Mouse (Mus musculus) forebrain, embryonic 15.5 days (tissue): ENCODE results near the gene Fah. TPM values are rescaled to one million over a fixed set of nuclear protein-coding genes. Genes with fewer than 3 reads are reported as not detected.

ENCODE experiments used
- ATAC-seq: fragments of 200-750 bp; cut with Nextera tagmentation; replicated peaks from 2 replicates; pipeline ENCODE4 v1.8.0; 2017; ENCODE audit warnings: mild to moderate bottlenecking, moderate TSS enrichment, moderate library complexity
- H3K27ac ChIP-seq: fragments of 300-500 bp; sonication (generic); replicated peaks from 2 replicates; pipeline ENCODE4 v1.5.1; 2015; ENCODE audit warnings: mild to moderate bottlenecking, inconsistent platforms
- H3K27me3 ChIP-seq: fragments of 300-500 bp; sonication (generic); 2 replicates; pipeline ENCODE4 v1.6.1; 2015; ENCODE audit warnings: inconsistent platforms
- H3K36me3 ChIP-seq: fragments of 300-500 bp; sonication (generic); 2 replicates; pipeline ENCODE4 v1.6.1; 2015; ENCODE audit warnings: mild to moderate bottlenecking, inconsistent platforms
- H3K4me1 ChIP-seq: fragments of 300-500 bp; sonication (generic); 2 replicates; pipeline ENCODE4 v1.6.1; 2015; ENCODE audit warnings: inconsistent platforms
- H3K4me2 ChIP-seq: fragments of 300-500 bp; sonication (generic); replicated peaks from 2 replicates; pipeline ENCODE4 v1.6.1; 2015; ENCODE audit warnings: mild to moderate bottlenecking, inconsistent platforms
- H3K4me3 ChIP-seq: fragments of 300-500 bp; sonication (generic); 2 replicates; pipeline ENCODE4 v1.5.1; 2015; ENCODE audit warnings: mild to moderate bottlenecking, inconsistent platforms
- H3K9ac ChIP-seq: fragments of 300-500 bp; sonication (generic); replicated peaks from 2 replicates; pipeline ENCODE4 v1.6.1; 2015; ENCODE audit warnings: mild to moderate bottlenecking, inconsistent platforms
- H3K9me3 ChIP-seq: fragments of 300-500 bp; sonication (generic); 2 replicates; pipeline ENCODE4 v1.6.1; 2016; ENCODE audit warnings: inconsistent platforms
- WGBS: fragments of 180-500 bp; shearing (Covaris S2); methylation state at CpG from one replicate; pipeline ENCODE4 v1.1.7; 2015; ENCODE audit warnings: mixed read lengths; 5-methylcytosine and 5-hydroxymethylcytosine counted together
- polyA plus RNA-seq: library from polyadenylated mRNA; unstranded; fragments of >200 nt; fragmentation: Nextera tagmentation; extraction: Ambion mirVana; gene quantifications from 2 replicates; pipeline ENCODE4 v1.2.1, GENCODE M21; 2015

The Fah gene
- polyA plus RNA-seq, 1 experiment from 2014 or later = 6.8 TPM

DNA sequence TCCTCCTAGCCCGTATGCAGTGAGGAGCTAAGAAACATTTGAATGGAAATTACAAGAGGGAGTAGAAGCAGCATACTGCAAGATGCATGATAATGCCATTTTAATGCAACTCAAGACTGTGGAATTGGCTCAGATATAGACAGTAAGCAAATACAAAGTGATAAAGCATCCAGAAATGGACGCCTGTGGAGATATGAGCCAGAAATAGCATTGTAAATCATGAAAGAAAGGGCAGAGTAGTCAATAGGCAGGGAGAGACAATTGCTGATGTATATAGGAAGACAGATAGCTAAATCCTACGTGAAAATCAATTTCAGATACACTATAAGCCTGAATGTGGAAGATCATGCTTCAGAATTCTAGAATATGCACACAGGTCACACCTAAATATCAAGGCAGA lies 51.2 kb downstream of the Fah start:
- WGBS = 68% methylated on average over 3 of the region's 3 CpGs
- no peaks in the 10 kb centered on the region for H3K9me3 ChIP-seq
- H3K4me3 ChIP-seq = no peak overlapping the region
- no peaks in the 10 kb centered on the region for H3K36me3 ChIP-seq
- no peak overlapping the region for H3K27ac ChIP-seq
- H3K4me2 ChIP-seq = no peak overlapping the region
- no peak for ATAC-seq
- no peaks in the 10 kb centered on the region for H3K4me1 ChIP-seq
- no peak overlapping the region for H3K9ac ChIP-seq
- H3K27me3 ChIP-seq = no peaks in the 10 kb centered on the region

DNA sequence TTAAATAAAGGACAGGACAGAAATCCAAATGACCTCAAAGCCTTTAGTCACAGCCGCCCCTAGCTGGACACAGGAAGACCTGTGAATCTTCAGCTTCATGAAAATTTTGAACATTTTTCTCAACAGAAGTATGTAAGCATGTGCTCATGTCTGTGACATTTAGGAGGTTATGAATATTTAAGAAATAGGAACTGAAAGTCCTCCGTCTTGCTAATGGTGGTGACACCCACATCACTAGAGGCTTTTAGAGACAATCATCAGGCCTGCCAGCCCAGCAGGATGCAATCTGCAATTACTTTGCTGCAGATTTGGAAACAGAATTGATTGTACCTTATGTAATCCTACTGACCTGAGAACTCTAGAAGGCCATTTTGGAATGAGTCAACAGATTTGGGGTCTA lies 55.0 kb downstream of the Fah start:
- no peaks in the 10 kb centered on the region for H3K27me3 ChIP-seq
- H3K4me1 ChIP-seq = no peaks in the 10 kb centered on the region
- H3K4me3 ChIP-seq = no peak overlapping the region
- H3K9me3 ChIP-seq = no peaks in the 10 kb centered on the region
- H3K27ac ChIP-seq = no peak overlapping the region
- H3K9ac ChIP-seq = no peak overlapping the region
- ATAC-seq = no peak
- H3K4me2 ChIP-seq = no peak overlapping the region
- H3K36me3 ChIP-seq = no peaks in the 10 kb centered on the region
- 90% methylated on average over 2 of the region's 2 CpGs for WGBS

DNA sequence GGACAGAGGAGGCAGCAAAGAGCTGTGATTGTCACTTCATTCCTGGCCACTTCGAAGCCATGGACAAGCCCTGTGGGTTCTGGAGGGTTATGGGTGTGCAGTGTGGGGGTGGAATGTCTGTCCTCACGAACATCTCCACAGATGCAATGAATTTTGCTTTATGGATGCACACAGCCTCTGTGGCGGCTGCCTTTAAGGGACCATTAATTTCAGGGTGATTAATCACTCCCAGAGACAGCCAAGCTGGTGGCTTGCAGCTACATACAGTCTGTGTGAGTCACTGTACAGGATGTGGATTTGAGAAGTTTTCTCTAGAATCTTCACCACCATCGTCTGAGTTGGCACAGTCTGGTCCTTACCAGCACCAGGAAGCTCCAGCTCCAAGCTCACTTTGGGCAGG lies 59.9 kb downstream of the Fah start:
- Histone ChIP-seq H3K9ac (no peak overlapping the region), H3K4me2 (no peak overlapping the region), H3K36me3 (no peaks in the 10 kb centered on the region), H3K27ac (no peak overlapping the region), H3K4me3 (no peak overlapping the region), H3K27me3 (no peaks in the 10 kb centered on the region), H3K9me3 (no peaks in the 10 kb centered on the region), H3K4me1 (no peaks in the 10 kb centered on the region)
- no peak for ATAC-seq
- WGBS = 85% methylated on average over 4 of the region's 4 CpGs

DNA sequence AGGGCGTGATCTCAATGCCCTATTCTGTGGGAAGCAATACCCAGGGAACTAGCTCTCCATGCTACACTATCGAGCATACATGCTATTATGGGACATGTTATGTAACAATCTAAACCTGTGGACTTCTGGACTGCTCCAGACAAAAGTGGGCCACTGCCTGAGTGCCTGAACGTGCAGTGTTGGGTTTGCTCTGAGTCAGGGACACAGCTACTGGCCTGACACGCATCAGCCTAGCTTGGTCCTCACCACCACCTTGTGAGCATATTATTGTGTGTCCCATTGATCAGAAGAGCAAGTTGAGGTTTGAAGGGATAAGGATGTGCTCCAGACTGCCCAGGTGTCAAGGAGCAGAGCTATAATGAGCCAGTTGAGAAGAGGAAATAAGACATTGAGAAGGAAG lies 61.6 kb downstream of the Fah start:
- Histone ChIP-seq H3K4me2 (no peak overlapping the region), H3K4me3 (no peak overlapping the region), H3K27ac (no peak overlapping the region), H3K4me1 (no peaks in the 10 kb centered on the region), H3K27me3 (no peaks in the 10 kb centered on the region), H3K36me3 (no peaks in the 10 kb centered on the region), H3K9me3 (no peaks in the 10 kb centered on the region), H3K9ac (no peak overlapping the region)
- WGBS = 92% methylated on average over 4 of the region's 4 CpGs
- no peak for ATAC-seq

Other genes with a start within 250 kb of the Fah start
- gene Arnt2, start 196.5 kb downstream of the Fah start, polyA plus RNA-seq = 59.1 and 61.2 TPM in 2 replicates
- 0.28 and 0.75 TPM in 2 replicates for gene Gm2115, start 77.8 kb downstream of the Fah start, polyA plus RNA-seq
- 190 and 192 TPM in 2 replicates for gene Zfand6, start 83.2 kb upstream of the Fah start, polyA plus RNA-seq
- not detected in 2 replicates for gene Olfr291, start 246.8 kb upstream of the Fah start, polyA plus RNA-seq